Mouse (Mus musculus): ENCODE data around the gene Oas1e.
"Not testable (repeated sequence)": the region's sequence is repeated elsewhere in the genome, so short reads cannot be mapped to it uniquely, and the experiment has no call there.

DNA sequence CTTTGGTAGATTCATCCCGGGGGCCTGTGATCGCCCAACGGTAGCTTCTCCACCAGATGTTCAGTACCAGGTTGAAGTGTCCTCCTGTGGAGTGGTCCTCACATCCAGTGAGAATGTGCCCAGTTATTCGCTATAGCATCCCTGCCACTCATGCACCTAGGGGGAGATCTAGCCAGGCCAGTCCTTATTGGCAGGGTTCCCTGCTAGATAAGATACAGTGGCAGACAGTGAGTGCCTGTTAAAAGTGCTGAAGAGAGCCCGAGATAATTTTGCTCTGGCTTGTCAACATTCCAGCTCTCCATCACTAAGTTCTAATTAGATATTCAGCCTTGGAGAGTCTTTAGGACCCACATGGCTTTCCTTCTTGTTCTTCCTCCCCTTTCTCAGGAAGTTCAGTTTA, 2.8 kb upstream of the Oas1e start:
- not testable (repeated sequence) for TF ChIP-seq POLR2A (IDR thresholded peaks at IDR 0.05; ENCODE audit: borderline replicate concordance, insufficient read depth, low read length); CTCF (IDR thresholded peaks at IDR 0.05; ENCODE audit: borderline replicate concordance, insufficient read depth, low read depth, low read length)
